Mouse (Mus musculus) left cerebral cortex, adult 11 months (tissue): Measurements from ENCODE around the gene Dnah7c.
A peak's percentile ranks its signal among the peaks of the same experiment; 100 is the strongest.
"Not testable (repeated sequence)": the region's sequence is repeated elsewhere in the genome, so short reads cannot be mapped to it uniquely, and the experiment has no call there.

ENCODE experiments used
- DNase-seq: peaks from one replicate; pipeline ENCODE4 v3.0.0; 2022; ENCODE audit warnings: low spot score

Gene Dnah7c

GRCm38 (mm10) chr1:46729731-46730130, 304.3 kb downstream of the Dnah7c start:
- DNase-seq, result not testable (repeated sequence)

DNA sequence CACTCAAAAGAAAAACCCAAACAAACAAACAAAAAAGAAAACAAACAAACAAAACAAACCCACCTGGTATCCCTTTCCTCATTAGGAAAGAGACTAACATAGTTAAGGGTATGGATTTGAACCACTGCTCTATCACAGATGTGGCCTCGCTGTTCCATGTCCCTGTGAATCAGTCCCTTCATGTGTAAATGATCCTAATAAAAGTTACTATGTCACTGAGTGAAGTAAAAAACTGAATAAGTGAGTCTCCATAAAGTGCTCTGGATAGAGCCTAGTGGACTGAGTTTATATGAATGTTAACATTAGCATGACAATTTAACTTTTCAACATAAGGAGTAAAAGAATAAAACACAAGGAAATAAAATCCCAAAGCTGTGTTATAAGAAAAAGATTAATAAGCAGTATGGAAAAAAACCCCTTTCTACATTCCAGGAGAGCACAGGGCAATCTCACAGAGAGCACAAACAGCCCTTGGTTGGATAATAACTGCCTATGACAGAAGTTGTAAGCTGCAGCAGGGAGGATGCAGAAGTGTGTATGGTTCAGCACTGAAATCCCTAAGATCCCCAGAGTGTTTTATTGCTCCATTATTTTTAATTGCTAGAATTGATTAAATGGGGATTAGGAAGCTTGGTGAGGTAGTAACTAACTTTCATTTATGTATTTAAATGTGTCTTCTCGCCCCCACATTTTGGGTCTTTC, 308.2 kb downstream of the Dnah7c start:
- not testable (repeated sequence) for DNase-seq

DNA sequence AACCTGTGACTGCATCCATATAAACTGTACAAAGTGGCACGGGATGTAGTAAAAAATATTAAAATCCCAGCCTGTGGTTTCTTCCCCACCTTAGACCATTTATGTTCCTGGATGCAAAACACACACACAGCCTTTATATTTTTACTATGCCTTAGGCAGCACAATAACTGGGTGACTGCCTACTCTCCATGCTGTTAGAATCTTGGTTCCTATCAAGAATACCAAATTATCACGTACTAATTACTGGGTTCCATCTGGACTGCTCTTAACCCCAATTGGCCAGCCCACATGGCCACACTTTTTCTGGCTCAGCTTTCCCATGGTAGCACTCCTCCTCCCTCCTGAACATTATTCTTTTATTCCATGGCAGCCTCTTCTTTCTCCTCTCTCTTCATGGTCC, 309.1 kb downstream of the Dnah7c start:
- not testable (repeated sequence) for DNase-seq

DNA sequence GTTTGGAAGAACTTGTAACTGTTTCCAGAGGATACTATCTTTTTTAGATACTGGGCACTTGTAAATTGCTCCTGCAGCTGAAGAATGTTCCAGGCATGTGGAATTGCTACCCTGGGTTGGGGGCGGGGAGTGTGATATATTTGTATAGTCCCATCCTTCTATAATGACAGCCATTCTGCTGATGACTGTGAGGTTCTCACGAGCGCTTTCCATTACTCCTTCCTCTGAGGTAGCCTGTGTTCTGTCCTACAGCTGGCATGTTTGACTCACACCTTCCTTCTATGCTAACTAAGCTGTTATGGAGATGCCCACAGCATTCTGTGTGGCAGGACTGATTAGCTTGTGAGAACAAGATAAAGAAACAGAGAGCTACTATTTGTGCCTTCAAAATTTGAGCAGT, 339.2 kb downstream of the Dnah7c start:
- not testable (repeated sequence) for DNase-seq

- not testable (repeated sequence) for DNase-seq
These were observed 343.9 kb downstream of the Dnah7c start for GRCm38 (mm10) chr1:46769318-46769717.

DNA sequence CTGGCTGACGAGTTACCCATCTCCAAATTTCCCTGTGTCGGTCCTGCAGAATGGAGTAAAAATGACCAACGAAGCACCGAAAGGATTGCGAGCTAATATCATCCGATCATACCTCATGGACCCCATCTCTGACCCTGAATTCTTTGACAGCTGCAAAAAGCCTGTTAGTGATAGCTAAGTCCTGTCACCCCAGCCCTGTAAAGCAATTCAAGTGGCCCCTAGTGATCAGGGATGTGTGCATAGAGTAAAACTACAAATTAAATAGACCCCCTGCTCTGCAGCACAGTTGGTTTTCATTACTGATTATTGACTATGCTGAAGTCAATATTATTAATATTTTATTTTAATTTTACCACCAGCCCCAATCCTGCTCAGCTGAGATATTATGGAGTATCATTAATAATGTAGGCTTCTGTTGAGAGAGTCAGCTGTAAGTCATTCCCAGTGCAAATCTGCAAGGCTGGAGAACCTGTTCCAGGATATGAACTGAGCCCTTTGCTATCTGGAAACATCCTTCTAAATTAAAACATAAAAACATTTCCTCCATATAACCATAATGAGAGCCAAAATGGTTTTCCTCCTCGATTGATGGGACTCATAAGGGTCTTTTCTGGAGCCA, 344.8 kb downstream of the Dnah7c start:
- DNase-seq, result not testable (repeated sequence)

DNA sequence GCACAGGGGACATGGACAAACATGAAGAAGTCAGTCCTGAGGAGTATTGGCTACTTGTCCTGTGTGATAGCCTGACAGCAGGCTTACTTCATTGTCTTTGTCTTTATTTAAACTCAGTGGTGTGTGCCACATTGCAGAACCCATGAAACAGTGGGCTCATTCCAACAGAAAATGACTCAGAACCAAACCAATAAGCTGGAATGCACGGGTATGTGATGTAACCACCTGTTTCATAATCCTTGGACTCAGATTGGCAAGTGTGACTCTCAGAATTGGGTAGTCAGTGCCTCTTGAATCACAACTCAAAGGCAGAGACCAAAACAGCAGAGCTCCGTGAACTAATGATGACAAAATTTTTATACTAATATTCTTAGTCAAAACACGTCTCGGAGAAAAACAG, 356.8 kb downstream of the Dnah7c start:
- not testable (repeated sequence) for DNase-seq

- DNase-seq, result no peak
These were observed 379.7 kb downstream of the Dnah7c start for GRCm38 (mm10) chr1:46805074-46805473.

DNA sequence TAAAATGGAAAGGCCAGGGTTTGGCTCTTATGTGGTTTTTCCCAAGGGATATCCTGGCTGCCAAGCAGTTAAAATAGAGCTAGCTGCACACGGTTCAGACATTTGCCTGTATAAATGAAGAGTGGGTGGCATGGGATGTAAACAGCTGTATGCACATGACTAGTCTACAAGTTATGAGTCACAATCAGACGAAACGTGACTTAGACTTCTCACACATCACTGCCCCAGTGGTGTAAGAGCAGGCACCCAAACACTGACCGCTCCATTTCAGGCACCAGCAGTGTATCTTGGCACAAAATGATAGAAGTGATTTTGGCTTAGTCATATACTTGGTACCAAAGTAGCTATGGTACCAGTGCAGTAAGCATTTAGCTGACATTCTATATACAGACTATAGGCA, 383.2 kb downstream of the Dnah7c start:
- DNase-seq, result not testable (repeated sequence)

DNA sequence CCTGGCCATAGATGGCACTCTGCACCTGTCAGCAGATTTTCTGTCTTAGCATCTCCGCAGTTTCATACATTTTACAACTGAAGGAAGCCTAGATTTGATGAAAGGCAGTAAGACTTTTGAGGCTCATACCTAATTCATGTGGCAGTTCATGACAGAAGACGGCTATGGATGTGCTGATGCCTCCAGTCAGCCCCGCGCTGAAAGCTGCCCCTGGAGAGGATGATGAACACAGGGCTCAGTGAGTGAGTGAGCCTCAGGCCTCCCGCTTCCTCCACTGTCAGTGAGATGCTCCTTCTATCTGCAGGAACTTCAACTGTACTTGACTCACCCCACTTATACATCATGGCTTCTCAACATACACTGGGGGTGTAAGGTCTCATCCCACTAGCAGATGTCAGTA, 392.5 kb downstream of the Dnah7c start:
- DNase-seq, result no peak

DNA sequence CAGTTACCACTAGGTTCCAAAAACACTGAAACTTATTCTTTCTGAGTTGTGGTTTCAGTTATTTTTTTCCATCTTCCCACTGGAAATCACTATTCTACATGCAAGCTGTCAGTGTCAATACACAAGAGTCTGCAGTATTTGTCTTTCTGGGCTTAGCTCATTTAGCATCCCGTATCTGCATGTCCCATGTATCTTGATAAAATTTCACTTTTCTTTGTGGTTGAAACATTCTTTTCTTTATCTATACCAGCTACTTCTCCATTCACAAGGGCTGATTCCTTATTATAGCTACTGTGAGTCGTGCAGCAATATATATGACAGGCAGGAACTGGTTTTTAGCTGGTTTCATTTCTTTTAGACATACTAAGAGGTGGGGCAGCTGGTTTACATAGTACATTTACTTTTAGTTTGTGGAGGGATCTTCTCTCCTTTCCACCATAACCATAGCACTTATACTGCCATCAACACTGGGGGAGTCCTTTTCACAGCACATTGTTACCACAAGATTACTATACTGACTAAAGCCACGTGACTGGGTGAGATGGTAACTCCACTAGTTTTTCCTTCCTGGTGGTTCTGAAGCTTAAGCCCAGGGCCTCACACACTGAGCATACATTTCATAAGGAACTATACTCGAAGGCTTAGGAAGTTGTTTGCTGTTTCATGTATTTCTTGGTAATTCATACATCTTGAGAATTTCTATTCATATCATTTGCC, 397.0 kb downstream of the Dnah7c start:
- no peak for DNase-seq

DNA sequence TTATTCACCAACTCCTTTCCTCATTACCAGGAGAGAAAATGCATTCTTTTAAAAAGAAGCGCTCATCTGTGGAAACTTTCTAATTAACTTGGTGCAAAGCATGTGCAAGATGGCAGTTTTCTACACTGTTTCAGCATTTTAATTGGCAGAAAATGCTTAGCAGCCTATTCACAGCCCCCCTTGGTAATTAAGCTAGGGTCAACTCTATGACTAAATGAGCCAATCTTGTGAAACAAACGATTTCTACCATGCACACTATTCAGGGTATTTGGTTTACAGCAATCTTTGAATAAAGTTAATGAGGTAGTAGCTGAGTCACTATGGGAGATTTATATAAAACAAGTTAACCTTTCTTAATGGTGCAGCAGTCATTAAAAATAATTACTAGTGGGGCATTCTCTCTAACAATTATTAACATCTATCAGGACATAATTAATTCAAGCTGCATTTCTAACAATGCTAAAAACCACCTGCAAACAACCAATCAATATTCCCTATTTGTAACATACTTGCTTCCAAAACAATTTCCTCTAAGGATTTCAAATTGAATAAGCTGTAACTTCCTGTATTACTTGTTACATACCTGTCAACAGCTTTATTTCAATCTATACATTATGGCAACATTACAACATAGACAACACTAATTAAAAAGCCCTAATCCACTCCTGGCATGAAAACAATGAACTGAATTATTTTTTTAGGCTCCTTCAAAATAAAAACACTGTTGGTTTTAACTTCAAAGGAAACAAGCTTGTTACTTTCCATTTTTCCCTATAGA, 404.9 kb downstream of the Dnah7c start:
- no peak for DNase-seq

DNA sequence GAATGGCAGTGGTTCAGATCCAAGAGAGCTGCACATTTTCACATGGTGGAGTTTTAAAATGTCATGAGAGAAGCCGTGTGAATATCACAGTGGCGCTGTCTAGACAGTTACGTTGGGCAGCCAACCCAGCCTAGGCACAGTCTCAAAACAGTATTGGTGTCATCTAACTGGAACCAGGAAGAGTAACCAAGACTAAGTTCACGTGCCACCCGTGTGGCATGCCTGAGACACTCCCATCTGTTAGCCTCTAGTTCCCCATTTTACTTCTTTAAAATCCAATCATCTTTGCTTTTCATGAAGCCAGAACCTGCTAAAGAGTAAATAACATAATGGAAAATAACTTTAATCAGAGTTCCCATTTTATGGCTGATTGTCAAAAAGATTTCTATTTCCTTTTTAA, 406.5 kb downstream of the Dnah7c start:
- DNase-seq, result no peak

DNA sequence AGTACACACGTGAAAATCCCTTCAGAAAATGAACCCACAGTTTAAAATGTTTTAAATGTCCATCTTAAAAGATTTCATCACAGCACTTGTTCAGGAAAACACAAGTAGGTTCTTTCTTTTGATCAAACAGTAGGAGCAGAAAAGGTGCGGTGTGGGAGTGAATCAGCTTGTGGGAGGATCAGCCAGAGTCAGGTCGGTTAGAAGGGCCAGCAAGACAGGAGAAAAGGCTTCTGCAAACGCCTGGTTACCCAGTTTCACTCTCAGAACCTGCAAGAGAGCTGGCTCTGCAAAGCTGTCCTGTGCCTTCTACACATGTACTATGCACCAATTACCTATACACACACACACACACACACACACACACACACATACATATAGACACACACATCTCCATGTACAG, 418.0 kb downstream of the Dnah7c start:
- no peak for DNase-seq

DNA sequence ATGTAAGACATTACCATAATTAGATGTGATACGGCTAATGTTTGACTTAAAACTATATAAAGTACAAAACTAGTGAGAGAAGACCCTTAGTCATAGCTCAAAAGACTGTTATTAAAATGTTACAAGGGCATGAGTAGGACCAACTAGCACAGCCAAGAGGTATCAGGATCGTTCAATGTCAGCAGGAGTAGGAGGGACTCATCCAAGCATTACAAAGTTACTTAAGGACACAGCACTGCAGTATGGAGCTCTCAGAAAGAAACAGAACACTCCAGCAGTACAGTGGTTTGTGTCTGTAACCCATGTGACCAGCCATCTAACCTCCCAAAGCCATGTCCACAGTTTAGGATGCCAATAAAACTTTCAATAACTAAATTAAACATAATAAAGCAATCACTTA, 418.9 kb downstream of the Dnah7c start:
- no peak for DNase-seq

DNA sequence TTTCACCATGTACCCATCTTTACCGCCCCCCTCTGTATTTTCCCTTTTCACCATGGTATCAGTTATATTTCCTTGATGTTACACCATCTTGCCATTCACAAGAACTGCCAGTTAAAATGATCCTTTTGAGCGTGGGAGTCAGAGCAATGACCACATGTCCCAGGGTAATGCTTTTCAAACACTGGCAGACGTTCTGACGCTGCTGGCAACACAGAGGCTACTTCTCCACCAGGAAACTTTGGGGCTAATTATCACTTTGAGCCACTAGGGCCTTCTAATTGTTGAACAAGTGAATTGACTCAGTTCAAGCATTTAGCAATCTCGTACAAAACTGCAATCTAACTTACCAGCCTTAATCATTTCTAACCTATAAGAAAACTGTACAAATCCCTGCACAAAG, 419.8 kb downstream of the Dnah7c start:
- no peak for DNase-seq

DNA sequence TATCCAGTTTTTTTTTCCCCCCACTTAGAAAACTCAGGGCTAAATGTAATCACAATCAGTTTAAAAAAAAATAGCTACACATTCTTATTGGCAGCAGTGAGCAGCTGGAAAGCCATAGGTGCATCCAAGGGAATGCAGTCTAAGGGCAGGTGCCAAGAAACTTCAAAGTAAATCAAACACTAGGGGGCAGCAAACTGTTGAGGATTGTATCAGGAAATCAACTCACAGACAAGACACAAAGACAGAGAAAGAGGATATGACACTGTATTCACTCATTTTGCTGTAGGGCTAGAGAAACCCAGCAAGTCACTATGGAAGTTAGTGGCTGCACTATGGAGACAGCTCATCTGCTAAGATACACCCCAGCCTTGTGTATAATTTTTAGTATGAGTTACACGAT, 424.4 kb downstream of the Dnah7c start:
- DNase-seq, result peak; percentile 86

DNA sequence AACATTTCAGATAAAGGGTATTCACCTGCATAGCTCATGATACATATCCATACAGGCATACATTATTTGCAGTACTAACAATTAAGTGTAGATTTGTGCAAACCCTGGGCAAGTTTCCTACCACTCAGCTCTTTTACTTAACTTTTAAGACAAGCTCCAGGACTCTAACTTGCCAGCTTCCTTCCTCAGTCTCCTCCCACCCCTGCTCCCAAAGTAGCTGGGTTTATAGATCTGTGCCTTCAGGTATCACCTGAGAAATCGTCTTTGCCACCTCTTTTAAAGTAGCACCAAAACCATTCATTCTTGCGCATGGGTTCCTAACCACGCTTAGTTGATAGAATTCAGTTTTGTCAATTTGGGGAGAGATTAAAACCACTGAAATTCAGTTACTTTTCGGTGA, 426.2 kb downstream of the Dnah7c start:
- peak; percentile 17 for DNase-seq

GRCm38 (mm10) chr1:46852216-46852599, 426.8 kb downstream of the Dnah7c start:
- no peak for DNase-seq

DNA sequence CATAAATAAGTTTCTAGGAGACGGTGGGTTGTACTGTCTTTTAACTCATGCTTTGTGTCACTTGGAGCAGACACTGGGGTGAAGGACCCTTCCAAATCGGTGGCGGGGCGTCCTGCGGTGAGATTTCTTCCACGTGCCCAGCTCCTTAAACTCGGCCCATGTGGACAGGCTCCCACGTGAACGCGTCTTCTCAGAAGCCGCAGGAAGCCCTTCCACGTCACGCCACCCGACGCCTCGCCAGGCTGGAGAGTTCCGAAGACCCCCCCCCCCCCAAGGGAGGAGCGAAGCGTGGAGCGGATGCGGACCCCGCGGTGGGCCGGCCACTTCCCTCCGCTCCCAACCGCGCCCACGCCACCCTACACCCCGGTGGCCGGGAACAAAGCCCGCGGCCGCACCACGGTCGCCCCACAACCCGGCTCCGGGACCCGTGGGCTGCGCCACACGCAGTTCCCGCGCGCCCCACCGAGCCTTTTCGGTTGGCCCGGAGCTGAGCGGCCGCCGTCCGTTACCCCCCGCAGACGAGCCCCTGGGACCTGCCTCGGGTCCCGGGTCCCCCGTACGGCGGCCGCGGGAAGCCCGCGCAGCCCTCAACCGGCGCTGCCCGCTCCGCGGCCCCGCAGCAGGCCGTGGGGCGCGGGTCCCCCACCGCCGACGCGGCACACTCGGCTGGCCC, 427.3 kb downstream of the Dnah7c start:
- DNase-seq, result peak; percentile 58

- peak; percentile 96 for DNase-seq
These were observed 428.1 kb downstream of the Dnah7c start for GRCm38 (mm10) chr1:46853317-46854035.
